Comparison of ENCODE assay signal across 33 mouse cellular contexts in the genomic region with DNA sequence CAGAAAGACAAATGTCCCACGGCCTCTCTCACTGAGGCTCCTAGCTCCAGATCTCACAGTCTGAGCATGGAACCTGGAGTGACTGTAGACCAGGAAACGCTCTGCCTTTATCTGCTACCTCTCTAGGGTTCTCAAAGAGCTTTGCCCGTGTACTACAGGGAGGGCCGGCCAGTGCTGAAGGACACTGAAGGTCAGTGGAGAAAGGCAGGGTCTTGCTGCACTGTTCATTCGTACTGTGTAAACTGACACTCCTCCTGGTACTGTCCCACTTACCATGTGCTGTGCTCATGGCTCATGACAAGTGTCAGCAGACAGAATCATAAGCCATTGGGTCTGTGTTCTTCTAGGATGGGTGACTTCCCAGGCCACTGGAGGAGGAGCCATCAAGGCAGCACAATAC. TPM values are rescaled to one million over a fixed set of nuclear protein-coding genes. Genes with fewer than 3 reads are reported as not detected.
A peak's percentile ranks its signal among the peaks of the same experiment; 100 is the strongest.
DNase-seq lines count a peak whose midpoint lies in the region; ATAC-seq and TF ChIP-seq lines count a peak whose summit lies in the region.
"Had no signal": no experiment of that assay in that cellular context is flagged by ENCODE, and none has a peak within 500 bp of the region (broad histone marks: within the 10 kb centered on the region; RNA-seq: fewer than 3 reads in every experiment).

No protein-coding gene starts in this region.

- no peak for TF ChIP-seq CTCF in olfactory bulb, adult 2 months (IDR thresholded peaks at IDR 0.05; ENCODE audit: insufficient read depth, low read depth, low read length)

- no peaks in the 10 kb centered on the region for H3K9me3 ChIP-seq in heart, embryonic 13.5 days
- H3K9me3 ChIP-seq: forebrain, embryonic 12.5 days; G1E; hindbrain, embryonic 15.5 days; limb, embryonic 12.5 days; lung, embryonic 15.5 days; neural tube, embryonic 12.5 days; stomach, embryonic 15.5 days had no signal

- 40% methylated on average over 5 of the region's 5 CpGs for WGBS in heart, embryonic 13.5 days
- 89% methylated on average over 5 of the region's 5 CpGs for WGBS in olfactory bulb, adult 2 months

- H3K4me2 ChIP-seq in heart, embryonic 13.5 days, result no peak overlapping the region
- H3K4me2 ChIP-seq: forebrain, embryonic 12.5 days; hindbrain, embryonic 15.5 days; limb, embryonic 12.5 days; lung, embryonic 15.5 days; midbrain, embryonic 11.5 days; neural tube, embryonic 12.5 days; stomach, embryonic 15.5 days had no signal

- no peak overlapping the region for H3K9ac ChIP-seq in heart, embryonic 13.5 days
- H3K9ac ChIP-seq: forebrain, embryonic 12.5 days; forebrain, postnatal 0 days; hindbrain, embryonic 15.5 days; limb, embryonic 12.5 days; lung, embryonic 15.5 days; neural tube, embryonic 12.5 days; stomach, embryonic 15.5 days had no signal

- TF ChIP-seq POLR2A in olfactory bulb, adult 2 months (IDR thresholded peaks at IDR 0.05; ENCODE audit: insufficient read depth, low read depth, low read length), result no peak

- H3K27ac ChIP-seq in heart, embryonic 13.5 days (replicated peaks), result peak overlapping the region; percentile 81
- peak overlapping the region; percentile 39 for H3K27ac ChIP-seq in olfactory bulb, adult 2 months (ENCODE audit: insufficient read depth, low read depth, low read length)
- H3K27ac ChIP-seq: forebrain, embryonic 12.5 days; hindbrain, embryonic 15.5 days; limb, embryonic 12.5 days; lung, embryonic 15.5 days; neural tube, embryonic 12.5 days; stomach, embryonic 15.5 days had no signal

- H3K4me3 ChIP-seq in heart, embryonic 13.5 days, result no peak overlapping the region
- H3K4me3 ChIP-seq in olfactory bulb, adult 2 months (ENCODE audit: insufficient read depth, low read depth, low read length), result no peak overlapping the region
- H3K4me3 ChIP-seq: erythroblast, embryonic 14.5 days; forebrain, embryonic 12.5 days; hindbrain, embryonic 15.5 days; limb, embryonic 12.5 days; lung, embryonic 15.5 days; neural tube, embryonic 12.5 days; stomach, embryonic 15.5 days had no signal

- ATAC-seq in heart, embryonic 13.5 days (ENCODE audit: extremely low read depth, insufficient number of reproducible peaks, low FRiP score, low TSS enrichment), result no peak
- ATAC-seq: forebrain, postnatal 0 days; inflammation-experienced regulatory T-cells, adult 6 months; midbrain, embryonic 16.5 days had no signal

- peaks cover 10% of the 10 kb centered on the region; the same call in 1 of the 2 replicates for H3K36me3 ChIP-seq in heart, embryonic 13.5 days

- intact Hi-C loops in gastrocnemius, postnatal 36 days (cut with DNase I), result no loop called here

- peaks cover 54% of the 10 kb centered on the region for H3K4me1 ChIP-seq in heart, embryonic 13.5 days
- H3K4me1 ChIP-seq in olfactory bulb, adult 2 months (ENCODE audit: control insufficient read depth, insufficient read depth, low read length), result peaks cover 30% of the 10 kb centered on the region
- H3K4me1 ChIP-seq: hindbrain, embryonic 15.5 days; limb, embryonic 12.5 days; lung, embryonic 15.5 days; neural tube, embryonic 12.5 days; stomach, embryonic 15.5 days had no signal

- peak; percentile 2 for DNase-seq in gastrocnemius, postnatal 25 days
- no peak for DNase-seq in gastrocnemius, postnatal 36 days
- DNase-seq in heart, adult 8-10 months (ENCODE audit: low spot score), result no peak
- DNase-seq in right cerebral cortex, postnatal 10 days (ENCODE audit: low spot score in 2 of 2), result peak; percentile 15
- no peak for DNase-seq in right cerebral cortex, adult 2 months (ENCODE audit: low spot score in 2 of 2)
- DNase-seq: adrenal gland, adult 8-10 months; cerebellum, adult 2 months; cerebellum, postnatal 14 days; forebrain, postnatal 0 days; gastrocnemius, postnatal 14 days; kidney, adult 11 months; kidney, postnatal 14 days; layer of hippocampus, adult 9-11 months; right cerebral cortex, postnatal 14 days; thymus, adult 18-20 months; thymus, postnatal 25 days had no signal

- H3K27me3 ChIP-seq in heart, embryonic 13.5 days (replicated peaks), result no peaks in the 10 kb centered on the region
- H3K27me3 ChIP-seq: forebrain, embryonic 12.5 days; hindbrain, embryonic 15.5 days; limb, embryonic 12.5 days; lung, embryonic 15.5 days; neural tube, embryonic 12.5 days; stomach, embryonic 15.5 days had no signal

RNA-seq across cellular contexts. Expression of a gene that starts 17.2 kb away (rescaled TPM):
- 1 to 10 TPM; 2.1 to 2.7 TPM for total RNA-seq in gastrocnemius, postnatal 25 days (2021)
- total RNA-seq in gastrocnemius, postnatal 36 days (2021), result 1 to 10 TPM; 1.5 to 2.3 TPM
- polyA plus RNA-seq in heart, embryonic 13.5 days (2015; fragmentation: Nextera tagmentation; extraction: Ambion mirVana), result 41.8 and 43.3 TPM in 2 replicates
- total RNA-seq in heart, adult 8-10 months (2022), result 100 to 1,000 TPM; 227 to 263 (median 245) TPM
- 35.8 TPM in 1 of 2 replicates, not detected in the other for polyA plus RNA-seq in olfactory bulb, adult 2 months (2012; ENCODE audit: insufficient read depth, insufficient read length, low replicate concordance, missing spikeins)
- total RNA-seq: hematopoietic stem cell, adult 5-6 weeks; megakaryocyte progenitor cell, adult 5-6 weeks had no signal
- polyA plus RNA-seq: G1E had no signal

RNA-seq across cellular contexts. Expression of a gene that starts 23.0 kb away (rescaled TPM):
- 1 to 10 TPM; 1.5 to 2.3 TPM for total RNA-seq in gastrocnemius, postnatal 25 days (2021)
- total RNA-seq in gastrocnemius, postnatal 36 days (2021), result 1 to 10 TPM in 1 of 2 experiments, under 1 TPM in 1; 0.87 to 3.1 TPM
- polyA plus RNA-seq in heart, embryonic 13.5 days (2015; fragmentation: Nextera tagmentation; extraction: Ambion mirVana), result not detected in 2 replicates
- not detected for total RNA-seq in heart, adult 8-10 months (2022)
- polyA plus RNA-seq in olfactory bulb, adult 2 months (2012; ENCODE audit: insufficient read depth, insufficient read length, low replicate concordance, missing spikeins), result not detected in 2 replicates
- polyA plus RNA-seq: erythroblast, embryonic 14.5 days; forebrain, embryonic 12.5 days; G1E; kidney, embryonic 14.5 days; limb, embryonic 12.5 days; liver, adult 2 months had no signal

RNA-seq across cellular contexts. Expression of a gene that starts 38.3 kb away (rescaled TPM):
- 1 to 10 TPM; 3.9 to 4.2 TPM for total RNA-seq in gastrocnemius, postnatal 25 days (2021)
- total RNA-seq in gastrocnemius, postnatal 36 days (2021), result 1 to 10 TPM; 3.1 to 4.0 TPM
- polyA plus RNA-seq in heart, embryonic 13.5 days (2015; fragmentation: Nextera tagmentation; extraction: Ambion mirVana), result 6.0 and 6.3 TPM in 2 replicates
- 1 to 10 TPM; 2.2 to 3.6 (median 2.3) TPM for total RNA-seq in heart, adult 8-10 months (2022)
- polyA plus RNA-seq in olfactory bulb, adult 2 months (2012; ENCODE audit: insufficient read depth, insufficient read length, low replicate concordance, missing spikeins), result not detected in 2 replicates

Comparison
In these comparisons a context has a peak if more than half of its experiments do, and no peak if none do; other contexts are left out.
1. DNase-seq: peak in gastrocnemius, postnatal 25 days (single experiment) and right cerebral cortex, postnatal 10 days (2 of 2); none in gastrocnemius, postnatal 36 days (0 of 2), heart, adult 8-10 months (single experiment) and right cerebral cortex, adult 2 months (0 of 2).
2. RNA of a gene that starts 17.2 kb away (total RNA-seq): 227 to 263 TPM in heart, adult 8-10 months; 2.1 to 2.7 TPM in gastrocnemius, postnatal 25 days and 1.5 to 2.3 TPM in gastrocnemius, postnatal 36 days; every median in the first group is over 10 times any median in the second.